In genomic region chr5:148909402-148909801, GRCm38 (mm10) we compare ENCODE assay signal across 10 mouse cellular contexts. TPM values are rescaled to one million over a fixed set of nuclear protein-coding genes. Genes with fewer than 3 reads are reported as not detected.
DNase-seq lines count a peak whose midpoint lies in the region; ATAC-seq and TF ChIP-seq lines count a peak whose summit lies in the region.
"Had no signal": no experiment of that assay in that cellular context is flagged by ENCODE, and none has a peak within 500 bp of the region (broad histone marks: within the 10 kb centered on the region; RNA-seq: fewer than 3 reads in every experiment).

No protein-coding gene starts in this region.

- TF ChIP-seq CTCF in cerebellum, adult 2 months (IDR thresholded peaks at IDR 0.05; ENCODE audit: borderline replicate concordance, insufficient read depth, low read depth, low read length), result no peak

- peaks cover 3% of the 10 kb centered on the region; the same call in 1 of the 2 replicates for H3K4me1 ChIP-seq in cerebellum, adult 2 months (ENCODE audit: control insufficient read depth, insufficient read depth, low read length)
- H3K4me1 ChIP-seq in heart, embryonic 16.5 days (ENCODE audit: control insufficient read depth, insufficient read depth, low read length), result peaks cover 24% of the 10 kb centered on the region
- peaks cover 23% of the 10 kb centered on the region for H3K4me1 ChIP-seq in neural tube, embryonic 15.5 days

- 28% methylated on average over 6 of the region's 6 CpGs for WGBS in cerebellum, adult 2 months
- 26% methylated on average over 6 of the region's 6 CpGs for WGBS in heart, embryonic 16.5 days
- 27% methylated on average over 6 of the region's 6 CpGs for WGBS in neural tube, embryonic 15.5 days

- H3K4me3 ChIP-seq in cerebellum, adult 2 months (replicated peaks; ENCODE audit: insufficient read depth, low read depth, low read length), result no peak overlapping the region
- H3K4me3 ChIP-seq in heart, embryonic 16.5 days (ENCODE audit: low read length), result no peak overlapping the region
- H3K4me3 ChIP-seq in neural tube, embryonic 15.5 days (replicated peaks), result no peak overlapping the region
- H3K4me3 ChIP-seq: embryonic facial prominence, embryonic 15.5 days; myocyte had no signal

- H3K27me3 ChIP-seq in cerebellum, adult 2 months (ENCODE audit: control insufficient read depth, insufficient read depth, low read length), result no peaks in the 10 kb centered on the region
- H3K27me3 ChIP-seq in heart, embryonic 16.5 days (ENCODE audit: control insufficient read depth, insufficient read depth, low read length), result no peaks in the 10 kb centered on the region
- H3K27me3 ChIP-seq in neural tube, embryonic 15.5 days (replicated peaks), result no peaks in the 10 kb centered on the region
- H3K27me3 ChIP-seq: embryonic facial prominence, embryonic 15.5 days had no signal

- ATAC-seq in heart, embryonic 16.5 days (replicated peaks; ENCODE audit: extremely low read depth, insufficient read depth, low FRiP score), result peak; percentile 33; the same call in 1 of the 2 replicates
- ATAC-seq in neural tube, embryonic 15.5 days (ENCODE audit: low FRiP score), result no peak

- peaks cover 7% of the 10 kb centered on the region; the same call in 1 of the 2 replicates for H3K36me3 ChIP-seq in heart, embryonic 16.5 days (ENCODE audit: control insufficient read depth, insufficient read depth)
- peaks cover 14% of the 10 kb centered on the region for H3K36me3 ChIP-seq in neural tube, embryonic 15.5 days

- H3K4me2 ChIP-seq in heart, embryonic 16.5 days (ENCODE audit: low read depth, low read length), result no peak overlapping the region
- H3K4me2 ChIP-seq in neural tube, embryonic 15.5 days, result no peak overlapping the region
- H3K4me2 ChIP-seq: embryonic facial prominence, embryonic 15.5 days had no signal

- no peak for TF ChIP-seq POLR2A in cerebellum, adult 2 months (IDR thresholded peaks at IDR 0.05; ENCODE audit: borderline replicate concordance, insufficient read depth, low read length)

- DNase-seq in cerebellum, postnatal 10 days, result peak; percentile 25 to 29
- DNase-seq in cerebellum, adult 2 months, result no peak
- peak; percentile 47 for DNase-seq in ZHBTc4 (ENCODE audit: low read depth, low spot score)
- DNase-seq in kidney, postnatal 36 days, result peak; percentile 66 to 70
- DNase-seq in frontal cortex, postnatal 10 days (ENCODE audit: low spot score in 2 of 2), result no peak
- no peak for DNase-seq in T-cell, adult 2 months (ENCODE audit: low spot score)

- no peak overlapping the region for H3K27ac ChIP-seq in cerebellum, adult 2 months (ENCODE audit: insufficient read depth, low read length)
- peak overlapping the region; percentile 24 for H3K27ac ChIP-seq in heart, embryonic 16.5 days (ENCODE audit: low read length)
- H3K27ac ChIP-seq in neural tube, embryonic 15.5 days (replicated peaks), result peak overlapping the region; percentile 51; the same call in 1 of the 2 replicates
- H3K27ac ChIP-seq: embryonic facial prominence, embryonic 15.5 days had no signal

- no peaks in the 10 kb centered on the region for H3K9me3 ChIP-seq in heart, embryonic 16.5 days (replicated peaks; ENCODE audit: control insufficient read depth, low read length)
- H3K9me3 ChIP-seq in neural tube, embryonic 15.5 days (replicated peaks), result no peaks in the 10 kb centered on the region
- H3K9me3 ChIP-seq: embryonic facial prominence, embryonic 15.5 days had no signal

- no peak overlapping the region for H3K9ac ChIP-seq in heart, embryonic 16.5 days (ENCODE audit: low read length)
- H3K9ac ChIP-seq in neural tube, embryonic 15.5 days (replicated peaks), result no peak overlapping the region
- H3K9ac ChIP-seq: embryonic facial prominence, embryonic 15.5 days had no signal

RNA-seq across cellular contexts. Expression of gene Katnal1, which starts 19.7 kb away (rescaled TPM):
- 41.0 and 41.7 TPM in 2 replicates for polyA plus RNA-seq in cerebellum, adult 2 months (2012; rRNA removed)
- polyA plus RNA-seq in heart, embryonic 16.5 days (2015; fragmentation: Nextera tagmentation; extraction: Ambion mirVana), result 12.4 and 12.7 TPM in 2 replicates
- polyA plus RNA-seq in neural tube, embryonic 15.5 days (2015; fragmentation: Nextera tagmentation; extraction: Ambion mirVana), result 33.0 and 35.1 TPM in 2 replicates

Comparison
In these comparisons a context has a peak if more than half of its experiments do, and no peak if none do; other contexts are left out.
1. DNase-seq: peak in cerebellum, postnatal 10 days (2 of 2), ZHBTc4 (single experiment) and kidney, postnatal 36 days (2 of 2); none in cerebellum, adult 2 months (0 of 2), frontal cortex, postnatal 10 days (0 of 2) and T-cell, adult 2 months (single experiment).